Mouse (Mus musculus): ENCODE results near the gene Cer1.

DNA sequence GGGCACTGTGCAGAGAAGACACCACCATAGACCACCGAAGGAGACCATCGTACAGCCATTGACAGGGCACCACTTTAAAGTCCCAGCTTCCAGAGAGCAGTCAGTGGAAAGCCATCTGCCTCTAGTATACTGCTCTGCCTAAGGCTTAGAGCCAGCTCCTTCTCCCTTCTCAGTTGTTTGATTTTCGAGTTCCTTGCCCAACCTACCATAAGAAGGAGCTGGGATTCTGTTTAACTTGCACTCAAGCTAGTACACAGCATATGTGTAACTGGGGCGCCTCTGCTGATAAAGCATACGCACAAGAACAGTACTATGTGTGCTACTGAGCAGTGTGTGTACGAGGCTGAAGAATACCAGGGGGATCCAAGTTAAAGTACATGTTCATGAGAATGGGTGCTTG is 5.8 kb downstream of the Cer1 start:
- TF ChIP-seq CTCF (IDR thresholded peaks at IDR 0.05; ENCODE audit: low read depth), result no peak
- TF ChIP-seq EP300 (IDR thresholded peaks at IDR 0.05; ENCODE audit: low read depth), result no peak
